Mouse (Mus musculus): Measurements from ENCODE around the gene Pfn1. TPM values are rescaled to one million over a fixed set of nuclear protein-coding genes. Genes with fewer than 3 reads are reported as not detected.

Pfn1 gene
- polyA plus RNA-seq, 1 experiment: 2,636 TPM

GRCm38 (mm10) chr11:70628431-70628830, 26.0 kb downstream of the Pfn1 start:
- Histone ChIP-seq H3K36me3 (ENCODE audit: control insufficient read depth, insufficient read depth) (no peaks in the 10 kb centered on the region), H3K79me2 (ENCODE audit: control insufficient read depth, insufficient read depth) (no peaks in the 10 kb centered on the region), H3K4me3 (no peak overlapping the region), H3ac (ENCODE audit: control insufficient read depth, insufficient read length) (no peak overlapping the region), H3K27me3 (ENCODE audit: control insufficient read depth, insufficient read depth, insufficient read length) (no peaks in the 10 kb centered on the region), H3K4me2 (ENCODE audit: low read depth) (no peak overlapping the region)
- TF ChIP-seq E2F4 (IDR thresholded peaks at IDR 0.05; ENCODE audit: insufficient read depth) (no peak), USF1 (IDR thresholded peaks at IDR 0.05; ENCODE audit: low read depth) (no peak), MAX (IDR thresholded peaks at IDR 0.05; ENCODE audit: low read depth) (no peak), SRF (IDR thresholded peaks at IDR 0.05; ENCODE audit: control insufficient read depth, insufficient read length, low read depth) (no peak), MYOG (IDR thresholded peaks at IDR 0.05; ENCODE audit: control insufficient read depth in 1 of 3, insufficient read depth in 1 of 3, insufficient read length in 2 of 3, low read depth in 2 of 3) (no peak), MYOD1 (IDR thresholded peaks at IDR 0.05; ENCODE audit: control insufficient read depth in 1 of 3, insufficient read length in 2 of 3, low read depth in 2 of 3) (no peak), CEBPB (IDR thresholded peaks at IDR 0.05; ENCODE audit: insufficient read depth, poor library complexity, severe bottlenecking) (no peak), TCF12 (IDR thresholded peaks at IDR 0.05; ENCODE audit: insufficient read depth, poor library complexity, severe bottlenecking) (no peak), REST (IDR thresholded peaks at IDR 0.05; ENCODE audit: insufficient read depth, insufficient read length) (no peak), POLR2AphosphoS2 (IDR thresholded peaks at IDR 0.05; ENCODE audit: insufficient read length, low read depth) (no peak)

- no peaks in the 10 kb centered on the region for H3K79me2 ChIP-seq (ENCODE audit: control insufficient read depth, insufficient read depth)
- H3K4me2 ChIP-seq (ENCODE audit: low read depth): no peak overlapping the region
- H3ac ChIP-seq (ENCODE audit: control insufficient read depth, insufficient read length): no peak overlapping the region
- no peak overlapping the region for H3K4me3 ChIP-seq
- no peaks in the 10 kb centered on the region for H3K27me3 ChIP-seq (ENCODE audit: control insufficient read depth, insufficient read depth, insufficient read length)
- TF ChIP-seq CEBPB (IDR thresholded peaks at IDR 0.05; ENCODE audit: insufficient read depth, poor library complexity, severe bottlenecking) (no peak), SRF (IDR thresholded peaks at IDR 0.05; ENCODE audit: control insufficient read depth, insufficient read length, low read depth) (no peak), POLR2A (IDR thresholded peaks at IDR 0.05; ENCODE audit: insufficient read length, low read depth) (no peak), POLR2AphosphoS2 (IDR thresholded peaks at IDR 0.05; ENCODE audit: insufficient read length, low read depth) (no peak), MYOG (IDR thresholded peaks at IDR 0.05; ENCODE audit: control insufficient read depth in 1 of 3, insufficient read depth in 1 of 3, insufficient read length in 2 of 3, low read depth in 2 of 3) (no peak), MAX (IDR thresholded peaks at IDR 0.05; ENCODE audit: low read depth) (no peak), USF1 (IDR thresholded peaks at IDR 0.05; ENCODE audit: low read depth) (no peak), E2F4 (IDR thresholded peaks at IDR 0.05; ENCODE audit: insufficient read depth) (no peak), TCF12 (IDR thresholded peaks at IDR 0.05; ENCODE audit: insufficient read depth, poor library complexity, severe bottlenecking) (no peak), REST (IDR thresholded peaks at IDR 0.05; ENCODE audit: insufficient read depth, insufficient read length) (no peak), TCF3 (IDR thresholded peaks at IDR 0.05; ENCODE audit: insufficient read length, low read depth) (no peak), MYOD1 (IDR thresholded peaks at IDR 0.05; ENCODE audit: control insufficient read depth in 1 of 3, insufficient read length in 2 of 3, low read depth in 2 of 3) (no peak)
- no peaks in the 10 kb centered on the region for H3K36me3 ChIP-seq (ENCODE audit: control insufficient read depth, insufficient read depth)
Measured at GRCm38 (mm10) chr11:70626877-70627276, 27.6 kb downstream of the Pfn1 start.

GRCm38 (mm10) chr11:70625473-70625872, 29.0 kb downstream of the Pfn1 start:
- Histone ChIP-seq H3K36me3 (ENCODE audit: control insufficient read depth, insufficient read depth) (no peaks in the 10 kb centered on the region), H3K4me3 (no peak overlapping the region), H3K4me2 (ENCODE audit: low read depth) (no peak overlapping the region), H3ac (ENCODE audit: control insufficient read depth, insufficient read length) (no peak overlapping the region), H3K79me2 (ENCODE audit: control insufficient read depth, insufficient read depth) (no peaks in the 10 kb centered on the region), H3K27me3 (ENCODE audit: control insufficient read depth, insufficient read depth, insufficient read length) (no peaks in the 10 kb centered on the region)
- no peak for TF ChIP-seq REST (IDR thresholded peaks at IDR 0.05; ENCODE audit: insufficient read depth, insufficient read length)
- no peak for TF ChIP-seq MYOG (IDR thresholded peaks at IDR 0.05; ENCODE audit: control insufficient read depth in 1 of 3, insufficient read depth in 1 of 3, insufficient read length in 2 of 3, low read depth in 2 of 3)
- TF ChIP-seq CEBPB (IDR thresholded peaks at IDR 0.05; ENCODE audit: insufficient read depth, poor library complexity, severe bottlenecking): no peak
- TF ChIP-seq POLR2A (IDR thresholded peaks at IDR 0.05; ENCODE audit: insufficient read length, low read depth): no peak
- TF ChIP-seq USF1 (IDR thresholded peaks at IDR 0.05; ENCODE audit: low read depth): peak; percentile 26
- TF ChIP-seq TCF12 (IDR thresholded peaks at IDR 0.05; ENCODE audit: insufficient read depth, poor library complexity, severe bottlenecking): no peak

- Histone ChIP-seq H3K4me2 (ENCODE audit: low read depth) (no peak overlapping the region), H3K79me2 (ENCODE audit: control insufficient read depth, insufficient read depth) (no peaks in the 10 kb centered on the region), H3ac (ENCODE audit: control insufficient read depth, insufficient read length) (no peak overlapping the region), H3K4me3 (no peak overlapping the region), H3K27me3 (ENCODE audit: control insufficient read depth, insufficient read depth, insufficient read length) (no peaks in the 10 kb centered on the region), H3K36me3 (ENCODE audit: control insufficient read depth, insufficient read depth) (no peaks in the 10 kb centered on the region)
- no peak for TF ChIP-seq TCF3 (IDR thresholded peaks at IDR 0.05; ENCODE audit: insufficient read length, low read depth)
- no peak for TF ChIP-seq POLR2AphosphoS2 (IDR thresholded peaks at IDR 0.05; ENCODE audit: insufficient read length, low read depth)
- TF ChIP-seq MYOD1 (IDR thresholded peaks at IDR 0.05; ENCODE audit: control insufficient read depth in 1 of 3, insufficient read length in 2 of 3, low read depth in 2 of 3): no peak
- no peak for TF ChIP-seq MAX (IDR thresholded peaks at IDR 0.05; ENCODE audit: low read depth)
- no peak for TF ChIP-seq REST (IDR thresholded peaks at IDR 0.05; ENCODE audit: insufficient read depth, insufficient read length)
- TF ChIP-seq USF1 (IDR thresholded peaks at IDR 0.05; ENCODE audit: low read depth): no peak
- no peak for TF ChIP-seq MYOG (IDR thresholded peaks at IDR 0.05; ENCODE audit: control insufficient read depth in 1 of 3, insufficient read depth in 1 of 3, insufficient read length in 2 of 3, low read depth in 2 of 3)
- TF ChIP-seq SRF (IDR thresholded peaks at IDR 0.05; ENCODE audit: control insufficient read depth, insufficient read length, low read depth): no peak
- TF ChIP-seq E2F4 (IDR thresholded peaks at IDR 0.05; ENCODE audit: insufficient read depth): no peak
- TF ChIP-seq TCF12 (IDR thresholded peaks at IDR 0.05; ENCODE audit: insufficient read depth, poor library complexity, severe bottlenecking): no peak
- no peak for TF ChIP-seq CEBPB (IDR thresholded peaks at IDR 0.05; ENCODE audit: insufficient read depth, poor library complexity, severe bottlenecking)
- TF ChIP-seq POLR2A (IDR thresholded peaks at IDR 0.05; ENCODE audit: insufficient read length, low read depth): no peak
Measured at GRCm38 (mm10) chr11:70623053-70623742, 31.2 kb downstream of the Pfn1 start.

Data from myocyte (in vitro differentiated cells).